Mouse (Mus musculus): Measurements from ENCODE around the gene Ppp1r2.

Ppp1r2 gene

DNA sequence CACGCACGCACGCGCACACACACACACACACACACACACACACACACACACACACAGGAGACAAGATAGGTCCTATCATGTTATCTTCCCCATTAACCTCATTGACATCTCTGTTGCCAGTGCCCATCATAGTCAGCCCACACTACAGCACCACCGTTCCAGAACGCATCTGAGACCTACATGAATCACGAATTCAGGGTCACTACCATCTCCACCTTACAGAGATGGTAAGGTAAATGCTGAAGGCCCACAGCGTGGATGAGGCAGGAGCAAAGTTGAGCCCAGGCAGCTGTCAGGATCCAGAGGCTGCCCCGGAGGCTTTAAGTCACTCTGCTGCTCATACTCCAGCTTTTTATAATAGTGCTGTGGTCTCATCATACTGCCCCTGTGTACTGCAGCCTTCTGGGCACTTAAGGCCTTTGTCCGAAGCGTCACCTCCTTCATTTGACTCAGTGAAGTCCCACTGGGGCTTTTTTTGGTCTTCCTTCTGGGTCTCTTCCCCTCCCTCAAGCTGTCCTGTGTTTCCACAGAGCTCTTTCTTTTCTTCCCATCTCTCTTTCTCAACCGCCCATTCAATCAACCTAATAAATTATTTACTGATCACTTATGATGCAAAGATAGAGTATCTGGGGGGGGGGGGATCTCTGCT, 40.1 kb downstream of the Ppp1r2 start:
- no peak for DNase-seq (ENCODE audit: low read depth, low spot score)

DNA sequence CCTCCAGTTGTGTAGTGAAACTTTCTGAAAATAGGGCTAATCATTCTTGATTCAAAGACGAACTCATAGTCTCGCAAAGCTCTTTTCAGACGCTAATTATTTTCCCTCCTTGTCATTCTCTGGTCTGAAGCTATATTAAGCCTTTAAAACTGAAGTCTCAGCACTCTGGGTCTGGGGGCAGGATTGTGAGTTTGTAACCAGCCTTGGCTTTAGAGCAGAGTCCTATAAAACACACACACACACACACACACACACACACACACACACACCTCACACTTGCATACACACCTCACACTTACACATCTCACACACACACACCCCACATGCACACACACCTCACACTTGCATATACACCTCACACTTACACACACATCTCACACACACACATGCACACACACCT, 40.7 kb downstream of the Ppp1r2 start:
- DNase-seq (ENCODE audit: low read depth, low spot score) = no peak

DNA sequence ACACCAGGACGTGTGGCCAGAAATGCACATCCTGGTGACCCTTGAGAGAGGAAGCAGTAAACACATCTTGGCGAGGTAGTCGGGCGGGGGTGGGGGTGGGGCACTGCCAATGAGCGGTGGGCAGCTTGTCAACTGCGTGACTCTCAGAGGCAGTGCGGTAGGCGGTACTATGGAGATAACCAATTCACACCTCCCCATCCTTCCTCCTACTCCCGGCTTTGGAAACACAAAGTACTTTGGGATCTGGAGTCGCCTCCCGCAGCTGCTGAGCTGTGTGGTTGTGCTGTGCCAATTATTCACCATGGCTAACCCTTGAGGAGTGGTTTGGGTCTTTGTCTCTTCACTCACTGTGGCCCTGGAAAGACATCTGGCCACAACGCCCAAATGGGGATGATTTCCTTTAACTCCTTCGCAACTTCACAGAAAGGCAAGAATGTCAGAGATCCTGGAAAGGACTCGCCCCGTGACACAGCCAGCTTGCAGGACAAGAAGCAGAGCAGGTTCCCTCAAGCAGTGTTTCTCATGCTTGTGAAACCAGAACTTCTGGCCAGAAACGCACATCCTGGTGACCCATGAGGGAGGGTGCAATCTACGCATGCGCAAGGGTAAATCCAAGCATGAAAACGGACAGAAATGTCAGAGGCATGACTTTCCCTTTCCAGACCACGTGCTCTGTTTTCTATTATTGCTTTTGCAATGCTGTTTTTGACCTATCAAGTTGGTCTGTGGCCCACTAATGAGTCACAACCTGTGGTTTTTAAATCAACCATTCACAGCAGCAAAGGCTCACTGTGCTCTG, 41.3 kb downstream of the Ppp1r2 start:
- DNase-seq (ENCODE audit: low read depth, low spot score) = no peak

DNA sequence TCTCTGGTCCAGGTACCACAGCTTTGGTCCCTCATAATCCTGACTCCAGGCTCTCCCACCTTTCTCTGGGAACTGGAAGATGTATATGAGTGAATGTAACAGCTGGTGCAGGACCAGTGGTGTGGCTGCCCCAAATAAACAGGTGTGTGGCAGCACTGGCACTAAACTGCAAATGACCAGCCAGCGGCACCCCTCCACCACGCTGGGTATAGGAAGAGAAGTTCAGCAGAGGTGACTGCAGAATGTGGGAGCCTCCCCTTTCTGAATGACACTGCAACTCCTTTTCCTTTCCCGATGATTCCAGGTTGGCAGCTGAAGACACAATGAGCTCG, 41.9 kb downstream of the Ppp1r2 start:
- DNase-seq (ENCODE audit: low read depth, low spot score) = no peak

DNA sequence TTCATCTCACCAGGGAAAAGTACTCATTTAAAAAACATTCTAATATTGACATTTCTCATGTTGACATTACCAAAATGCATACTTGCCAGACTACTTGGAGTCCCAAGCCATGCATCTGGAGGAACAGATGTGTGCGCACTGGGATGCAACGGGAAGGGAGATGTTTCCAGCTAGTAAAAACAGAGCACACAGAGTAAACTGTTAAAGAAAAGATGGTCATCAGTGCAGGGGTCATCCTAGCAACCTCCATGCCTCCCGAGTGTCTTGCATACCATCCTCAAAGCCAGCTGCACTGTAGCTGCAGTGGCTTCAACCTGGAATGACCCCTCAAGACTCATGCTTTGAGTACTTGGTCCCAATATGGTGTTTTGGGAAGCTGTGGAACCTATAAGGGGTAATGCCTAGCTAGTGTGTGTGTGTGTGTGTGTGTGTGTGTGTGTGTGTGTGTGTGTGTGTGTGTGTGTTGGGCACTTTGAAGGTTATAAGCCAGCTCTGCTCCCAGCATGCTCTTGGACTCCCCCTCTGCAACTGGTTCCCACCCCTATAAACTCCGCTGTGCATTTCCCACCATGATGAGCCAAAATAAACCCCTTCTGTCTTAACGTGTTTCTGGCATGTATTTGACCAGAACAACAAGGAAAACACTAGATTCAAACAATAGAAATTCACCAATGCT, 42.4 kb downstream of the Ppp1r2 start:
- no peak for DNase-seq (ENCODE audit: low read depth, low spot score)

DNA sequence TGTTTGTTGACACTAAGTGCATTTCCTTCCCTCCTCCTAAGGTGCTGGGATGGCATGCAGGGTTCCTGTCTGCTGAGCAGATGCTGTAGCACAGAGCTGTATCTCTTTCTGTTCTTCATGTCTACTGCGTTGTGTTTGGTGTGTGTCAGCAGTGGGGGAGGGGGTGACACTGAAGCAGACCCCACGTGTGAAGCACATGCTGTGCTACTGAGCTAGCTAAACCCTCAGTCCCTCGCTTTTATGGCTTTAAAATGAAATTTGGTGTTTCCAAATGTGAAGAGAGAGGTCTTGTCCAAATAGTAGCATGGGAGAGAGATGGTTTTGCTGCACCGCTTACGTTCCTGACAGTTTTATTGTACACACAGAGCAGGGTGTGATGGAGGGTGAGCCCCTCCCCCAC, 43.5 kb downstream of the Ppp1r2 start:
- no peak for DNase-seq (ENCODE audit: low read depth, low spot score)

DNA sequence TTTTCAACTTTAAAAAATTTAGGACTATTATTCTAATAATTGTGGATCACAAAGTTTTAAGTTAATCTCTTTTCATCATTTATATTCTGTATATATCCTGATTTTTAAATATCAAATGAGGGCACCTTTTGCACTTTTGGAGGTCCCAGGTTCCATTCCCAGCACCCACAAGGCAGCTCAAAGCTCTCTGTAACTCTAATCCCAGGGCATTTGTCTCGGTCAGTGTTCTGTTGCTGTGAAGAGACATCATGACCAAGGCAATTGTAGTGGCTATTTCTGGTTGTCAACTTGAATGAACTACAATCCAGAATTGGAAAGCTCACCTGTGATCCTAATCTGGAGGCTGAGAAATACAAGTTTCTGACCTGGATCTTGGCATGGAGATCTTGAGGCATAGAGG, 47.3 kb downstream of the Ppp1r2 start:
- DNase-seq (ENCODE audit: low read depth, low spot score) = no peak

DNA sequence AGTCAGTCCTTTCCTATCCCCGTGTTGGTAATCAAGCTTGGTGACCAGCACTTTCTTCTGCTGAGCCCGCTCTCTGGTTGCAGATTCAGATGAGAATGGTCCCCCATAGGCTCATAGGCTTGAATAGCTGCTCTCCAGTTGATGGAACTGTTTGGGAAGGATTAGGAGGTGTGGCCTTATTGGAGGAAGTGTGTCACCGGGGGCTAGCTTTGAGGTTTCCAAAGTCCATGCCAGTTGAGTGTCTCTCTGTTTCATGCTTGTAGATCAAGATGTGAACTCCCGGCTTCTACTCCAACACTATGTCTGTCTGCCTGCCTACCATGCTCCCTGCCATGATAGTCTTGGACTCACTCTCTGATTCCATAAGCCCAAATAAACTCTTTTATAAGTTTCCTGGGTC, 59.8 kb downstream of the Ppp1r2 start:
- DNase-seq (ENCODE audit: low read depth, low spot score) = no peak

DNA sequence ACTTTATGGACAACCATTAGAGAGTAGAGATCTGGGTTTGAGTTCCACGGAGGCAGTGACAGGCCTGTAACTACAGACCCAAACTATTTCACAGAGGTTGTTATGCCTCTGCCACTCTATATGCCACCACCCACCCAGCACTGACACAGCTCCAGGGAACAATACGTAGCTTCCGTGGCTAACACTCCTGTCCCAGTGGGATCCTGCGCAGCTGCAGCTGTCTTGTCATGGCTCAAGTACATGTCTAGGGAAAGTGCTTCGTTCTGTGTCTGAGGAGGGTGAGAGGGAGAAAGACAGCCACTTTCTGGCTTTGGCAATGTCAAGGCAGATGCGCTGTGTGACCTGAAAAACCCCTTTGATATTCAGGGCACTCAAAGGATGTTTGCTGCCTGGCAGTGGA, 61.6 kb downstream of the Ppp1r2 start:
- DNase-seq (ENCODE audit: low read depth, low spot score) = no peak

DNA sequence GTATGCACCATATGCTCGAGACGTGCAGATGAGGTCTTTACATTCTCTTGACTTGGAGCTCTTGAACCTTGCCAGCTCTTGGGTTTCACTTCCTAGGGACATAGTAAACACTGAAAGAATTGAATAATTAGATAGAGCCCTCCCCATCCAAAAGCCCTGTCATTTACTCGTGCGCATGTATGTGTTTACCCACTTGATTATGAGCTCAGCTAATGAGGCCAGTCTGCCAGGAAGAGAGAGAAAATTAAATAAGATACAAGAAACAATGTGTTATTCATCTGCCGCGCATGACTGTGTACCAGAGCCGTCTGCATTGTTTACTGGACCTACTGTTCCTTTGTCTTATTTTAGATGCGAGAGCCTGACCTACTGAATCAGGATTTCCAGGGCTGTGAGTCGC, 63.6 kb downstream of the Ppp1r2 start:
- no peak for DNase-seq (ENCODE audit: low read depth, low spot score)

DNA sequence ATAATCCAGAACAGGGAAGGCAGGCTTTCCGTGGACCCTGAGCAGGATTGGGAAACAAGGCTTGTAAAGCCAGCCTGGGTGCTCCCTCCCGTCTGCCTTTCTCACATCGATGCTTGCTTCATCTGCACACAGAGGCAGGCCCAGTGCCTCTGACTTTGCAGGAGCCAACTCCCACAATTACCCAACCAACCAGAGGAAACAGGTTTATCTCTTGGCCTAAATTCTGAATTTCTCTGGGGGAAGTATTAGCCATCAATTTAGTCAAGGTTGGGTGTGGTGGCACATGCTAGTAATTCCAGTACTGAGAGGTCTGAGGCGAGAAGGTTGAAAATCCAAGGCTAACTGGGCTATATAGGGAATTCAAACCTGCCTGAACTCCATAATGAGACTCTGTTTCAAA, 64.6 kb downstream of the Ppp1r2 start:
- no peak for DNase-seq (ENCODE audit: low read depth, low spot score)

DNA sequence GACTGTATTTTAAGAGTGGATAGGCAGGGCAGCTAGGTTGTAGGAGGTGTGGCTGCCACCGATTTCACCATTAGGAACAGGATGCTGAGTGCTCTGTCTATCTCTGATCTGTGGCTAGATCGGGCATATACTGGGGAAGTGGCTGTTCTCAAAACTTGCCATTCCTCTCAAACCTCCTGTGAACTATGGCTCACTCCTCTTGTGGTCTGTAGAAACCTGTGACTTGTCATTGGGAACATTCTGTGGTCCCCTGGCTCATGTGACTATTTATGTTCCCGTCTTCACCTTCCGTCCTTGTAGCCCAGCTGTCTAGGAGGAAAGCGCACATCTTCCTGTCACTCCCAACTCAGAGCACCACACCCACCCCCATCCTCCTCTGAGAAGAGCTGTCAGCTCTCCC, 65.2 kb downstream of the Ppp1r2 start:
- no peak for DNase-seq (ENCODE audit: low read depth, low spot score)

DNA sequence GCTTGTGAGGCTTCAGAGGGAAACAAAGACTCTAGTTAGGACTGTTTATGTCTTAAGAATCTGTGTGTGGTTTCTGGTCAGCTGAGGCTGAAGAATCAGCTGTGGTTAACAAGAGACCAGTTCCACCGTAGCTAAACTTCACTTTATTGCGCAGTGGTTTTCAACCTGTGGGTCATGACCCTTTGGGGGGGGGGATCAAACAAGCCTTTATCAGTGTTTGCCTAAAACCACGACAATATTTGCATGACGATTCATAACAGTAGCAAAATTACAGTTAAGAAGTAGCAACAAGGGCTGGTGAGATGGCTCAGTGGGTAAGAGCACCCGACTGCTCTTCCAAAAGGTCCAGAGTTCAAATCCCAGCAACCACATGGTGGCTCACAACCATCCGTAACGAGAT, 69.4 kb downstream of the Ppp1r2 start:
- no peak for DNase-seq (ENCODE audit: low read depth, low spot score)

DNA sequence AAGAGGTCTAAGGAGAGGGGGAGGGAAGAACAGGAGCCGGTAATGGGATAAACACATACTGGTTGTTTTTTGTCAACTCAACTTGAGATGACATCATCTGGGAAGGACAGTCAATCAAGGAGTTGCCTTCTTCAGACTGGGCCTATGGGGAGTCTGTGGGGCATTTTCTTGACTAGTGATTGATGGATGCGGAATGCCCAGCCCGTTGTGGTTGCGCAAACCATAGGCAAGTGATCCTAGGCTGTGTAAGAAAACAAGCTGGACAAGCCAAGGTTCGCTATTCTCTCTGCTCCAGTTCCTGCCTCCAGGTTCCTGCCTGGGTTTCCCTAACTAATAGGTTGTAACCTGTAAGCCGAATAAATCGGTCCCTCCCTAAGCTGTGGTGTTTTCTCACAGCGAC, 69.9 kb downstream of the Ppp1r2 start:
- DNase-seq (ENCODE audit: low read depth, low spot score) = no peak

DNA sequence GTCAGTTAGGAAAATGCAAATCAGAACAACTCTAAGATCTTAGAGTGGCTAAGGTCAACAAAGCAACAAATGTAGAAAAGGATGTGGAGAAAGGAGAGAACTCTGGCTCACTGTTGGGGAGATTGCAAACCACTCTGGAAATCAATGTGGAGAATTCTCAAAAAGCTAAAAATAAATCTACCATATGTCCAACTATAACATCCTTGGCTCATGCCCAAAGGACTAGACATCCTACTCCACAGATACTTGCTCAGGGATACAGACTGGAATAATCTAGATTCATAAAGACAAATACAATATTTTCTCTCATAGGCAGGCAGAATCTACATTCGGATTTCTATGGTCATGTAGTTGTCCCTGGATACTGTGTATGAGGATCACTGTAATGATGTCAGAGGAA, 70.9 kb downstream of the Ppp1r2 start:
- no peak for DNase-seq (ENCODE audit: low read depth, low spot score)

DNA sequence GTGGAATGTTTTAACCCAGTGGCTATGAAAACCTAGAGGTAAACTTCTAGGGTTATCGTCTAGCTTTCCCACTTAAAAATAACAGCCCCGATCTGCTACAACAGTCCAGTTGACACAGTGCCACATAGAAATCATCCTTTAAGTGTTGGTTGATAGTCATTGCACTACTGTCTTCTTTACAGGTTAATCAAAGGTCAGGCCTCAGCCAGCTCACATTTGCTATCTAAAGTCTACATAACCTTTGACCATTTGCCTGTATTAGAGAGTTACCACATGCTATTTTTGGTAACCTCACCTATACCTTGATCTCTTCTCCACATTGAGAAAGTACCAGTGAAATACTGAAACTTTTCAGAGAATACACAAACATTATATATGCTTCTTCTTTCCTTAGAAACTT, 73.4 kb downstream of the Ppp1r2 start:
- DNase-seq (ENCODE audit: low read depth, low spot score) = no peak

All from retina, adult 2 months (tissue).